Mouse (Mus musculus) testis, adult 2 months (tissue): ENCODE results near the gene Gm40460.
"Not testable (repeated sequence)": the region's sequence is repeated elsewhere in the genome, so short reads cannot be mapped to it uniquely, and the experiment has no call there.

ENCODE experiments used
- CTCF ChIP-seq: fragments of 200-500 bp; IDR thresholded peaks from 2 replicates; pipeline ENCODE4 v1.5.1; 2012; ENCODE audit warnings: low read depth, mild to moderate bottlenecking, inconsistent platforms, low read length, moderate library complexity; ENCODE audit not compliant: control insufficient read depth, insufficient read depth, insufficient replicate concordance
- POLR2A ChIP-seq: fragments of 200-500 bp; IDR thresholded peaks from 2 replicates; pipeline ENCODE4 v1.6.1; 2012; ENCODE audit warnings: low read depth, mild to moderate bottlenecking, inconsistent platforms, low read length, moderate library complexity; ENCODE audit not compliant: control insufficient read depth

DNA sequence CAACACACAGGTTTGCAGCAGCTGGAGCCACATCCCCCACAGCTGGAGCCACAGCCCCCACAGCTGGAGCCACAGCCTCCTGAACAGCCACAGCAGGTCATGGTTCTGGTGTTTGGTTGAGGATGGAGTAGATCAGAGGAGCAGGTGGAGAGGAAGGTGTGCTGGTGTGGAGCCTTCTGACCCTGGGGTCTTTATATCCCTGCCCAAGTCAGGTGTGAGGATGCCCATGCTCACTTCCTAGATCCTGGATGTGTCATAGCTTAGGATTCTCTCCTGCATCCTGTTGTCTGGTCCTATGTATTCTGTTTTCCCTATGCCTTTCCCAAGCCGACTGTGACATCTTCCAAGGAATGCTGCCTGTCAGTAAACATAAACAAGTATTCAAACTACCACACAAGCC, 17.4 kb upstream of the Gm40460 start, which contains the start of gene Gm2431:
- not testable (repeated sequence) for TF ChIP-seq CTCF, POLR2A
